22 mouse cellular contexts compared by ENCODE assay signal in the genomic region with DNA sequence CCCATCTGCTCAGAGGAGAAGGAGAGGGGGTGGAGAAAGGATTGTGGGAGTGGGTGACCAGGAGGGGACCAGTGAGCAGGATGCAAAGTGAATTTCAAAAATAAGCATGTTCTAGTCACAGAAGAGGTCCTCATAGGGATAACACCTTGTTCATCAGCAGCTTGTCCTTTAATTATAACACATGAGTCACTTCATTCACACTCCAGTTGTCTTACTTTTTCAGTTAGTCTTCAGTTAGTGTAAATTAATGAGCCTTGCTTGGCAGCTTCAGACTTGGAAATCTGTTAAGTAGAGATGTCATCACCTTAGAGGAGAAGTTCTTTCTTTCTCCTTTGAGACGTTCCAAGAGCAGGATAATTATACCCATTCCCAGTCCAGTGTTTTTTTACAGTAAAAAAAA.
"Had no signal": no experiment of that assay in that cellular context is flagged by ENCODE, and none has a peak within 500 bp of the region (broad histone marks: within the 10 kb centered on the region; RNA-seq: fewer than 3 reads in every experiment).

No protein-coding gene starts in this region.

- H3K9me3 ChIP-seq: limb, embryonic 12.5 days; limb, embryonic 15.5 days; midbrain, embryonic 12.5 days; midbrain, embryonic 15.5 days; neural tube, embryonic 13.5 days; stomach, embryonic 15.5 days had no signal

- H3K27me3 ChIP-seq: limb, embryonic 12.5 days; limb, embryonic 15.5 days; midbrain, embryonic 12.5 days; midbrain, embryonic 15.5 days; neural tube, embryonic 13.5 days; stomach, embryonic 15.5 days had no signal

- H3K9ac ChIP-seq: limb, embryonic 12.5 days; limb, embryonic 15.5 days; liver, embryonic 14.5 days; liver, postnatal 0 days; lung, embryonic 14.5 days; midbrain, embryonic 12.5 days; midbrain, embryonic 15.5 days; neural tube, embryonic 13.5 days; stomach, embryonic 15.5 days had no signal

- H3K27ac ChIP-seq: limb, embryonic 12.5 days; limb, embryonic 15.5 days; liver, embryonic 14.5 days; macrophage; midbrain, embryonic 12.5 days; midbrain, embryonic 15.5 days; neural tube, embryonic 13.5 days; stomach, embryonic 15.5 days had no signal

- H3K36me3 ChIP-seq: limb, embryonic 12.5 days; limb, embryonic 15.5 days; midbrain, embryonic 12.5 days; midbrain, embryonic 15.5 days; neural tube, embryonic 13.5 days; stomach, embryonic 15.5 days had no signal

- DNase-seq: kidney, adult 9 months; kidney, postnatal 14 days; kidney, postnatal 4 days; left cerebral cortex, postnatal 4 days; liver, postnatal 0 days; lung, embryonic 14.5 days; retina, postnatal 1 day; right cerebral cortex, postnatal 25 days; spleen, adult 18-20 months; thymus, adult 18-20 months; thymus, postnatal 36 days had no signal

- H3K4me2 ChIP-seq: limb, embryonic 12.5 days; limb, embryonic 15.5 days; liver, embryonic 11.5 days; lung, embryonic 14.5 days; midbrain, embryonic 12.5 days; midbrain, embryonic 15.5 days; neural tube, embryonic 13.5 days; stomach, embryonic 15.5 days had no signal

- ATAC-seq: liver, postnatal 0 days; lung, postnatal 0 days; midbrain, embryonic 15.5 days had no signal

- H3K4me3 ChIP-seq: limb, embryonic 12.5 days; limb, embryonic 15.5 days; midbrain, embryonic 12.5 days; midbrain, embryonic 15.5 days; myocyte; neural tube, embryonic 13.5 days; stomach, embryonic 15.5 days had no signal

- H3K4me1 ChIP-seq: limb, embryonic 12.5 days; limb, embryonic 15.5 days; midbrain, embryonic 12.5 days; midbrain, embryonic 15.5 days; neural tube, embryonic 13.5 days; stomach, embryonic 15.5 days had no signal
